Mouse (Mus musculus) forebrain, postnatal 0 days (tissue): ENCODE measurements around the gene Vash2. TPM values are rescaled to one million over a fixed set of nuclear protein-coding genes. Genes with fewer than 3 reads are reported as not detected.
"Not testable (repeated sequence)": the region's sequence is repeated elsewhere in the genome, so short reads cannot be mapped to it uniquely, and the experiment has no call there.

Experiments
- ATAC-seq: fragments of 200-750 bp; cut with Nextera tagmentation; 2 replicates; pipeline ENCODE4 v1.8.0; 2017; ENCODE audit warnings: mild to moderate bottlenecking, moderate library complexity
- DNase-seq: peaks from one replicate; pipeline ENCODE4 v3.0.0-alpha.2; 2015
- H3K27ac ChIP-seq: fragments of 300-500 bp; sonication (generic); 2 replicates; pipeline ENCODE4 v1.5.1; 2014; ENCODE audit warnings: low read depth, mild to moderate bottlenecking, antibody characterized with exemption, low read length, moderate library complexity, mixed read lengths
- H3K27me3 ChIP-seq: fragments of 300-500 bp; sonication (generic); 2 replicates; pipeline ENCODE4 v1.6.1; 2014; ENCODE audit warnings: mild to moderate bottlenecking, low read length, mixed read lengths; ENCODE audit not compliant: insufficient read depth
- H3K36me3 ChIP-seq: fragments of 300-500 bp; sonication (generic); 2 replicates; pipeline ENCODE4 v1.6.1; 2014; ENCODE audit warnings: mild to moderate bottlenecking, moderate library complexity; ENCODE audit not compliant: insufficient read depth
- H3K4me1 ChIP-seq: fragments of 300-500 bp; sonication (generic); 2 replicates; pipeline ENCODE4 v1.6.1; 2014; ENCODE audit warnings: antibody characterized with exemption; ENCODE audit not compliant: insufficient read depth
- H3K4me2 ChIP-seq: fragments of 300-500 bp; sonication (generic); 2 replicates; pipeline ENCODE4 v1.6.1; 2014; ENCODE audit warnings: low read depth, mild to moderate bottlenecking, moderate library complexity
- H3K4me3 ChIP-seq: fragments of 300-500 bp; sonication (generic); 2 replicates; pipeline ENCODE4 v1.5.1; 2014; ENCODE audit warnings: low read depth, low read length, mixed read lengths
- H3K9ac ChIP-seq: fragments of 300-500 bp; sonication (generic); 2 replicates; pipeline ENCODE4 v1.6.1; 2014; ENCODE audit warnings: mild to moderate bottlenecking
- H3K9me3 ChIP-seq: fragments of 300-500 bp; sonication (generic); 2 replicates; pipeline ENCODE4 v1.6.1; 2016; ENCODE audit warnings: low read length
- CTCF ChIP-seq: sonication (generic); IDR thresholded peaks from 2 replicates; pipeline ENCODE4 v1.5.1; 2016; ENCODE audit warnings: antibody characterized with exemption, control low read depth, low read depth
- WGBS: fragments of 180-500 bp; shearing (Covaris S2); extraction: QIAGEN DNeasy Blood & Tissue Kit; methylation state at CpG from one replicate; pipeline ENCODE4 v1.1.7; 2014; 5-methylcytosine and 5-hydroxymethylcytosine counted together
- polyA plus RNA-seq: library from polyadenylated mRNA; unstranded; fragments of >200 nt; fragmentation: Nextera tagmentation; extraction: Ambion mirVana; gene quantifications from 2 replicates; pipeline ENCODE4 v1.2.1, GENCODE M21; 2015
- total RNA-seq: library from RNA; depleted of rRNA; stranded (reverse); fragments of >200 nt; gene quantifications from 2 replicates; pipeline ENCODE4 v1.2.3, GENCODE M21; 2014

Gene Vash2
- total and polyA plus RNA-seq, 2 experiments from 2014 or later, result 46.4 to 60.9 TPM

- H3K27me3 ChIP-seq, result no peaks in the 10 kb centered on the region
- peak overlapping the region; percentile 99 for H3K27ac ChIP-seq
- WGBS, result 16% methylated on average over 16 of the region's 16 CpGs
- H3K36me3 ChIP-seq, result 0 out of 2 replicates have a peak, but pooled peaks cover 3% of the 10 kb centered on the region
- H3K4me2 ChIP-seq, result peak overlapping the region; percentile 76
- peak; percentile 25; the same call in 1 of the 2 replicates for ATAC-seq
- no peak for TF ChIP-seq CTCF
- H3K9ac ChIP-seq, result peak overlapping the region; percentile 91
- H3K9me3 ChIP-seq, result no peaks in the 10 kb centered on the region
- peak overlapping the region; percentile 76 for H3K4me3 ChIP-seq
- no peak for DNase-seq
- 0 out of 2 replicates have a peak, but pooled peaks cover 4% of the 10 kb centered on the region for H3K4me1 ChIP-seq
Observed at GRCm38 (mm10) chr1:190927751-190928369, 51.2 kb downstream of the Vash2 start.

- 92% methylated on average over 3 of the region's 3 CpGs for WGBS
- H3K4me3 ChIP-seq, result peak overlapping the region; percentile 76
- no peak for TF ChIP-seq CTCF
Observed at GRCm38 (mm10) chr1:190927311-190927710, 51.8 kb downstream of the Vash2 start.

GRCm38 (mm10) chr1:190924812-190925211 is 54.3 kb downstream of the Vash2 start, which contains the start of gene Angel2:
Angel2 (plus strand) TSS chr1:190925112.
- not testable (repeated sequence) for H3K4me1 ChIP-seq, H3K27me3 ChIP-seq, H3K4me2 ChIP-seq, H3K9ac ChIP-seq, DNase-seq, H3K36me3 ChIP-seq, ATAC-seq, H3K9me3 ChIP-seq, H3K4me3 ChIP-seq, H3K27ac ChIP-seq
- 90% methylated on average over 3 of the region's 3 CpGs for WGBS

More at GRCm38 (mm10) chr1:190927311-190927710, 51.8 kb downstream of the Vash2 start:
- Histone ChIP-seq H3K27me3 (no peaks in the 10 kb centered on the region), H3K9ac (no peak overlapping the region), H3K27ac (no peak overlapping the region), H3K4me1 (0 out of 2 replicates have a peak, but pooled peaks cover 4% of the 10 kb centered on the region), H3K4me2 (no peak overlapping the region; the same call in 1 of the 2 replicates), H3K36me3 (no peaks in the 10 kb centered on the region), H3K9me3 (no peaks in the 10 kb centered on the region)
- DNase-seq, result no peak
- no peak for ATAC-seq

- Histone ChIP-seq H3K4me1 (no peaks in the 10 kb centered on the region), H3K9ac (no peak overlapping the region), H3K4me2 (no peak overlapping the region), H3K9me3 (no peaks in the 10 kb centered on the region), H3K4me3 (no peak overlapping the region), H3K27me3 (no peaks in the 10 kb centered on the region), H3K36me3 (no peaks in the 10 kb centered on the region), H3K27ac (no peak overlapping the region)
- WGBS, result 78% methylated on average over 8 of the region's 8 CpGs
- TF ChIP-seq CTCF, result no peak
- no peak for DNase-seq
- no peak for ATAC-seq
Observed at GRCm38 (mm10) chr1:190919725-190920469, 59.2 kb downstream of the Vash2 start.

- Histone ChIP-seq H3K4me3 (0 out of 2 replicates have a peak overlapping the region, but pooled peaks have one; percentile 4), H3K4me1 (no peaks in the 10 kb centered on the region), H3K36me3 (no peaks in the 10 kb centered on the region), H3K4me2 (no peak overlapping the region), H3K9ac (no peak overlapping the region), H3K27ac (peak overlapping the region; percentile 51; the same call in 1 of the 2 replicates), H3K27me3 (no peaks in the 10 kb centered on the region), H3K9me3 (no peaks in the 10 kb centered on the region)
- ATAC-seq (peak; percentile 80), DNase-seq (peak; percentile 69)
- TF ChIP-seq CTCF, result no peak
- 47% methylated on average over 7 of the region's 7 CpGs for WGBS
Observed at GRCm38 (mm10) chr1:190918938-190919337, 60.2 kb downstream of the Vash2 start.

GRCm38 (mm10) chr1:190912623-190913022 is 66.5 kb downstream of the Vash2 start:
- DNase-seq (no peak), ATAC-seq (no peak)
- Histone ChIP-seq H3K4me3 (no peak overlapping the region), H3K27me3 (no peaks in the 10 kb centered on the region), H3K4me2 (peak overlapping the region; percentile 97; the same call in 1 of the 2 replicates), H3K9me3 (no peaks in the 10 kb centered on the region), H3K9ac (no peak overlapping the region), H3K27ac (no peak overlapping the region), H3K4me1 (peaks cover 19% of the 10 kb centered on the region), H3K36me3 (no peaks in the 10 kb centered on the region)
- TF ChIP-seq CTCF, result peak; percentile 16; the same call in 1 of the 2 replicates
- 57% methylated on average over 1 of the region's 1 CpGs for WGBS
